Mouse (Mus musculus) C2C12 (cell line): ENCODE results near the gene 6430571L13Rik. TPM values are rescaled to one million over a fixed set of nuclear protein-coding genes. Genes with fewer than 3 reads are reported as not detected.
A peak's percentile ranks its signal among the peaks of the same experiment; 100 is the strongest.

Experiments used
- H3K27me3 ChIP-seq: one replicate; pipeline ENCODE4 v1.6.1; 2011; ENCODE audit not compliant: control insufficient read depth, insufficient read depth, insufficient read length
- H3K36me3 ChIP-seq: one replicate; pipeline ENCODE4 v1.6.1; 2011; ENCODE audit not compliant: control insufficient read depth, insufficient read depth
- H3K4me3 ChIP-seq: one replicate; pipeline ENCODE4 v1.5.1; 2011; ENCODE audit warnings: mild to moderate bottlenecking, control low read depth; ENCODE audit not compliant: poor library complexity, insufficient read depth, severe bottlenecking
- H3K79me2 ChIP-seq: one replicate; pipeline ENCODE4 v1.6.1; 2011; ENCODE audit not compliant: control insufficient read depth, insufficient read depth
- H3K79me3 ChIP-seq: one replicate; pipeline ENCODE4 v1.6.1; 2011; ENCODE audit warnings: low read depth, control low read depth
- H3ac ChIP-seq: one replicate; pipeline ENCODE3; 2011; ENCODE audit warnings: low read depth; ENCODE audit not compliant: control insufficient read depth, insufficient read length
- CEBPB ChIP-seq: IDR thresholded peaks from one replicate; pipeline ENCODE4 v1.6.1; 2011; ENCODE audit warnings: low read depth, mild to moderate bottlenecking, control low read depth, moderate library complexity
- CTCF ChIP-seq: IDR thresholded peaks from one replicate; pipeline ENCODE4 v1.5.1; 2011; ENCODE audit not compliant: control insufficient read depth, insufficient read depth, insufficient read length
- FOSL1 ChIP-seq: IDR thresholded peaks from one replicate; pipeline ENCODE4 v1.8.0; 2011; ENCODE audit warnings: mild to moderate bottlenecking, low read length; ENCODE audit not compliant: poor library complexity, insufficient read depth, severe bottlenecking
- MAX ChIP-seq: IDR thresholded peaks from one replicate; pipeline ENCODE4 v1.6.1; 2011; ENCODE audit warnings: mild to moderate bottlenecking, control low read depth
- MYOD1 ChIP-seq: IDR thresholded peaks from one replicate; pipeline ENCODE4 v1.6.1; 2011; ENCODE audit warnings: low read depth; ENCODE audit not compliant: control insufficient read depth, insufficient read length
- MYOG ChIP-seq: IDR thresholded peaks from one replicate; pipeline ENCODE4 v1.6.1; 2011; ENCODE audit not compliant: control insufficient read depth, insufficient read length; ENCODE audit errors: extremely low read depth
- USF1 ChIP-seq: IDR thresholded peaks from one replicate; pipeline ENCODE4 v1.6.1; 2011; ENCODE audit warnings: low read depth, mild to moderate bottlenecking, control low read depth, moderate library complexity
- polyA plus RNA-seq: library from polyadenylated mRNA; unstranded; fragments of >200 nt; fragmentation: generic; extraction: Trizol; gene quantifications from one replicate; pipeline ENCODE4 v1.2.1, GENCODE M21; 2012; ENCODE audit warnings: missing spikeins

Gene 6430571L13Rik
- polyA plus RNA-seq, 1 experiment = 0.04 TPM

DNA sequence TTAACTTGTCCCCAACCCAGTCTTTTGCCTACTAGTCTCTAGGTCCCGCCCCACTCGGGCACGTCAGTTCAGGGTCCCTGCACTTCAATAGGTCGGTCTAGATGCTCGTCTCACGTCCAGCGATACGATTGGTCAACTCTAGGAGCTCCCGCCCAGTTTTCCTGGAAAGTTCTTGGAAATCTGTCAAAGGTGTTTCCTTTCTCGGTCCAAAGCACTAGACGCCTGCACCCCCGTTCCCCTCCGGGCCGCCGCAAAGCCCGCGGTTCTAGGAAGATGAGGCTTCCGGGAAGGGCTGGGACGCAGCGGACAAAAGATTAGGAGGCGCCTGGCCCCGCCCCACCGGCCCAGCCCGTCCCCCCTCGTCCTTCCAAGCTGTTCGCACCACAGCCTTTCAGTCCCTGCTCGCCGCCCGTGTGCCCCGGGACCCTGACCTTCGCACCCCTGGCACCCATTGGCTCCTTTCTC is 43.9 kb upstream of the 6430571L13Rik start:
- TF ChIP-seq MAX (no peak), CEBPB (no peak), USF1 (no peak), MYOD1 (no peak), CTCF (no peak), FOSL1 (no peak), MYOG (no peak)
- Histone ChIP-seq H3K79me2 (no peaks in the 10 kb centered on the region), H3ac (peak overlapping the region; percentile 57), H3K36me3 (no peaks in the 10 kb centered on the region), H3K27me3 (peaks cover 11% of the 10 kb centered on the region), H3K4me3 (peak overlapping the region; percentile 14), H3K79me3 (no peaks in the 10 kb centered on the region)

DNA sequence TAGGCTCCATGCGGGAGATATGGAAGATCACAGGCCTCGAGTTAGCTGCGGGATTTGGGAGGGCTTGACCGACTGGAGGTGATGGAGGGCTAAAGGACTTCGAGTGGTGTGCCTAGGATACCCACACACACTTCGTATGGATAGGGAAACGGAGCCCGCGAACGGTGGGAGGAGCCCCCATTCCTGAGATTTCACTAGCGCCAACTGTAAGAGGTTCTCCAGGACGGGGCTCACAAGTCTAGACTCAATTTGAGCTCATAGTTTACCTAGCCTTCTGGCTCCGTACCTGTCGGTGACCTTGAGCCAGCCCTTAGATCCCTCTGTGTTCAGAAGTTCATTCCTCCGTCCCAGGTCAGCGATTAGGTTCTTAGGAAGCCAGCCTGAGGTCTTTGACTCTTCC is 43.3 kb upstream of the 6430571L13Rik start:
- H3K79me2 ChIP-seq = no peaks in the 10 kb centered on the region
- TF ChIP-seq MYOD1 (no peak), FOSL1 (no peak), MYOG (no peak), USF1 (no peak), CEBPB (no peak), CTCF (no peak), MAX (no peak)

DNA sequence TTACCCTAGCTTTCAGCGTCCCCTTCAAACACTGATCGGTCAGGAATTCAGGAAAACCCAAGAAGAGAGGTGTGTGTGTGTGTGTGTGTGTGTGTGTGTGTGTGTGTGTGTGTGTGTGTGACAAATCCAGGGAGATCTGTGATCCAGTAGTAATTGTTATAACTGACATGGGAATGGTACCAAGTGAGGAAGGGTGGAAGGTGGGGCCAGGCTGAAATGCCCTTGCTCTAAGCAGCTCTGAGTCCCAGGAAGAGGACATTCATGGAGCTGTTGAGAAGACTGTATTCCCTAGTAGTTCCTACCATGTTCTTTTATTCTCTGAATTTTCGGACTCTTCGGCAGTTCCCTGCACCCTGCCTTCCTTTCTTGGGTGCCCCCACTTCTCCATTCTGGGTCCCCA is 42.7 kb upstream of the 6430571L13Rik start:
- Histone ChIP-seq H3K27me3 (peaks cover 6% of the 10 kb centered on the region), H3K79me3 (no peaks in the 10 kb centered on the region), H3K36me3 (no peaks in the 10 kb centered on the region), H3K4me3 (no peak overlapping the region), H3ac (no peak overlapping the region), H3K79me2 (no peaks in the 10 kb centered on the region)
- TF ChIP-seq FOSL1 = no peak

More for the DNA sequence above, 43.3 kb upstream of the 6430571L13Rik start:
- H3K36me3 ChIP-seq = no peaks in the 10 kb centered on the region
- H3ac ChIP-seq = peak overlapping the region; percentile 57
- peaks cover 11% of the 10 kb centered on the region for H3K27me3 ChIP-seq
- no peak overlapping the region for H3K4me3 ChIP-seq
- no peaks in the 10 kb centered on the region for H3K79me3 ChIP-seq

DNA sequence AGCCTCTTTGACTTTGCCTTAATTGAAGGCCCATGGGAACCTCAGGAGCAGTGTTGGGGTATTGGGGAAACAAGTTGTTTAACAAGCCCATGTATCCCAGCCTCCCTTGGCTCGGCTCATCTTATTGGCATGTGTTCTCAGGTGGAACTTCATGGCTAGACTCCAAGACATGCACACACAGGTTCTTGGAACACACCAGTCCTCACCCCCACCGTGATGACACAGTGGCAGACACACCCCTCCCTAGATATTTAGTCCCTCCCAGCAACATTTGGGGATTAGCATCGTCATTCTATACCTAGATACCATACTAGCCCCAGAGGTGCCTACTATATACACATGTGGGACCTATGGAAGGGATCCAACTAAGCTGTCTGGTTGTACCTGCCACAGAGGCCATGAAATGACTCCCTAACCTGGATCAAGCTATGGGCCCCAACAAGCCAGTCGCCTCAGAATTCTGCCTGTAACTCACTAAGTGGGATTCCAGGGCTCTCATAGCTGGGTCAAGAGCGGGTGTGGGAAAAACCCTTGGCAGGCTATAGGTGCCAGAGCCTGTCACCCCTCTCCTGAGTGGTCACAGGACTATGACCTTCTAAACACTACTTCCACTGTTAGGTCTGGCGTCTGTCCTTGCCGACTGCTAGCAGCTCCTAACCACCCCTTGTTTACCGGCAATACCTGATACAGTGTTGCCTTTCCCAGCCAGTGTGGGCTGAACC is 42.2 kb upstream of the 6430571L13Rik start:
- H3K79me2 ChIP-seq = no peaks in the 10 kb centered on the region
- no peak for TF ChIP-seq MYOD1
- no peak for TF ChIP-seq FOSL1
- TF ChIP-seq USF1 = no peak
- TF ChIP-seq MYOG = no peak
- no peak for TF ChIP-seq CEBPB
- TF ChIP-seq MAX = no peak
- TF ChIP-seq CTCF = no peak
- peaks cover under 1% of the 10 kb centered on the region for H3K27me3 ChIP-seq
- H3ac ChIP-seq = no peak overlapping the region
- H3K79me3 ChIP-seq = no peaks in the 10 kb centered on the region
- no peak overlapping the region for H3K4me3 ChIP-seq
- H3K36me3 ChIP-seq = no peaks in the 10 kb centered on the region

DNA sequence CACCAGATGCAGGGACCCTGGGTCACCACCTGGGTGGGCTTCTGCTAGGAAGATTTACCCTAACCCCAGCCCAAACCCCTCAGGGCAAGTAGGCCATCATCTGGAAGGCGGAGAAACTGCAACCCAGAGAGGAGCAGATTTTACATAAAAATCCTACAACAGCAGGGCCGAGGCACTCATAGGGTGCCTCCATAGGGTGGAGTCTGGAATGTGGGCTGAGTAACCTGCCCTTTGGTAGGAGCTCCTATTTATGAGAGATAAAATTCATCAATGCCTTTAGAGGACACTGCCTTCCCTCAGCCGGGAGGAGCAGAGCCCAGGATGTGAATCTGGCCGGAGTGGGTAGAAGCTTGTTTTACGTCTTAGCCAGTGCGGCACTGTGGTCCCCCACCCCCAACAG is 41.5 kb upstream of the 6430571L13Rik start:
- Histone ChIP-seq H3K27me3 (no peaks in the 10 kb centered on the region), H3K79me3 (no peaks in the 10 kb centered on the region), H3K36me3 (no peaks in the 10 kb centered on the region), H3K79me2 (no peaks in the 10 kb centered on the region), H3K4me3 (no peak overlapping the region), H3ac (no peak overlapping the region)
- TF ChIP-seq CEBPB (no peak), MYOD1 (no peak), MYOG (no peak), USF1 (no peak), MAX (no peak)

DNA sequence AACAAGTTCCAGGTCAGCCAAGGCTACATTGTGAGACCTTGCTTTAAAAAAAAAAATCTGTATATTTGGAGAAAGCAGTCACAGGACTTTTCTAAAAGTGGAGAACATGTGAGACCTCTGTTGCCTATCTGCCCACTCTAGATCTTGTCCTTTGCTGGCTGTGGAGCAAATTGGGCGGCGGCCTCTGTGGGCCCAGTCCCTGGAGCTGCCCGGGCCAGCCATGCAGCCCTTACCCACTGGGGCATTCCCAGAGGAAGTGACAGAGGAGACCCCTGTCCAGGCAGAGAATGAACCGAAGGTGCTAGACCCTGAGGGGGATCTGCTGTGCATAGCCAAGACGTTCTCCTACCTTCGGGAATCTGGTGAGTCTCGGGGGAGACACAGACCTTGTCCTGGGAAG is 40.6 kb upstream of the 6430571L13Rik start:
- H3ac ChIP-seq = no peak overlapping the region
- H3K4me3 ChIP-seq = no peak overlapping the region
- H3K79me3 ChIP-seq = no peaks in the 10 kb centered on the region
- H3K79me2 ChIP-seq = no peaks in the 10 kb centered on the region
- H3K27me3 ChIP-seq = no peaks in the 10 kb centered on the region
- TF ChIP-seq FOSL1 (no peak), MAX (no peak), MYOD1 (no peak), MYOG (no peak), CEBPB (no peak), USF1 (no peak), CTCF (no peak)
- no peaks in the 10 kb centered on the region for H3K36me3 ChIP-seq
